Mouse (Mus musculus) heart, embryonic 16.5 days (tissue): Measurements from ENCODE around the gene Syngr3. TPM values are rescaled to one million over a fixed set of nuclear protein-coding genes. Genes with fewer than 3 reads are reported as not detected.
A peak's percentile ranks its signal among the peaks of the same experiment; 100 is the strongest.

Source experiments
- ATAC-seq: fragments of 200-750 bp; cut with Nextera tagmentation; replicated peaks from 2 replicates; pipeline ENCODE4 v1.8.0; 2017; ENCODE audit warnings: moderate number of reproducible peaks; ENCODE audit not compliant: insufficient read depth, low FRiP score; ENCODE audit errors: extremely low read depth
- H3K27ac ChIP-seq: fragments of 300-500 bp; sonication (generic); 2 replicates; pipeline ENCODE4 v1.5.1; 2014; ENCODE audit warnings: mild to moderate bottlenecking, low read length, control low read depth, moderate library complexity
- H3K27me3 ChIP-seq: fragments of 300-500 bp; sonication (generic); 2 replicates; pipeline ENCODE4 v1.6.1; 2014; ENCODE audit warnings: low read length, mixed read lengths; ENCODE audit not compliant: control insufficient read depth, insufficient read depth
- H3K36me3 ChIP-seq: fragments of 300-500 bp; sonication (generic); 2 replicates; pipeline ENCODE4 v1.6.1; 2014; ENCODE audit not compliant: control insufficient read depth, insufficient read depth
- H3K4me1 ChIP-seq: fragments of 300-500 bp; sonication (generic); 2 replicates; pipeline ENCODE4 v1.6.1; 2014; ENCODE audit warnings: low read length, mixed read lengths; ENCODE audit not compliant: control insufficient read depth, insufficient read depth
- H3K4me2 ChIP-seq: fragments of 300-500 bp; sonication (generic); 2 replicates; pipeline ENCODE4 v1.6.1; 2014; ENCODE audit warnings: low read depth, mild to moderate bottlenecking, control low read depth, low read length
- H3K4me3 ChIP-seq: fragments of 300-500 bp; sonication (generic); 2 replicates; pipeline ENCODE4 v1.5.1; 2014; ENCODE audit warnings: mild to moderate bottlenecking, control low read depth, low read length
- H3K9ac ChIP-seq: fragments of 300-500 bp; sonication (generic); 2 replicates; pipeline ENCODE4 v1.6.1; 2014; ENCODE audit warnings: low read length, control low read depth
- H3K9me3 ChIP-seq: fragments of 300-500 bp; sonication (generic); replicated peaks from 2 replicates; pipeline ENCODE4 v1.6.1; 2016; ENCODE audit warnings: low read length; ENCODE audit not compliant: control insufficient read depth
- WGBS: fragments of 180-500 bp; shearing (Covaris S2); extraction: QIAGEN DNeasy Blood & Tissue Kit; methylation state at CpG from one replicate; pipeline ENCODE4 v1.1.7; 2014; 5-methylcytosine and 5-hydroxymethylcytosine counted together
- polyA plus RNA-seq: library from polyadenylated mRNA; unstranded; fragments of >200 nt; fragmentation: Nextera tagmentation; extraction: Ambion mirVana; gene quantifications from 2 replicates; pipeline ENCODE4 v1.2.1, GENCODE M21; 2015

Syngr3 gene
- 0.60 and 0.67 TPM in 2 replicates for polyA plus RNA-seq

DNA sequence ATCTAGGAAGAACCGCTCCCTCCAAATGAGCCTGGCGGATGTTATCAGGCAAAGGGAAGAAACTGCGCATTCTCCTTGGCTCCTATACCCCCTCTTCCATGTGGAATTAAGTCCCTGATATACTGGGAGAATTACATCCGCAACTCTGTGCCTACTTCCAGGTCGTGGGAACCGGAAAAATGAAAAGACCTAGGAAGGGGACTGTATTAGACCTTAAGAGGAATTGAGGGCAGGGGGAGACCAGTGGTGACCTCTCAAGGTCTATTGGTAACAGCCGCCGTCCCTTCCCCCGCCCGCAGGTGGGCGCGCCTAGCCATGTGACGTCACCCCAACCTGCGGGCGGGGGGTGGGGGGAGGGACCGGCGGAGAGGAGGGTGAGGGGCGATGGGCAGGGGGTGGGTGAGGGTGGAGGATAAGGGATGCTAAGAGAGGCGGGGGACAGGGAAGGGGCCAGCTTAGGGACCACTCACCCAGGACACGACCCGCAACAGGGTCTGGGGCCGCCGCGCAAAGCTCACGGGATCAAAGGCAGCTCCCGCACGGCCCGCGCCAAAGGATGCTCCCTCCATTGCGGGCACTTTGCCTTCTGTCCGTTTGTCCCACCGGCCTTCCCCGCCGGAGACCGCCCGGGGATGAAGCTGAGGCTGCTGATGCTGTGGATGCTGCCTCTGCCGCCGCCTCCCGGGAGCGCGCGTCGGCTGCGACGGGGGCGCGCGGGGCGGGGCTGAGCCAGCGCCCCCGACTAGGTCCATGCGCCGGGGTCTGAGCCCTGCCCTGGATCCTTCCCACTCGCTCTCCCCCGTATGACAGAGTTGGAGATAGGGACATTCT, at the start of gene Syngr3:
Gene Syngr3 (minus strand): TSS at position 705 of the 831 bp plus-strand sequence.
- under 1% methylated on average over 54 of the region's 55 CpGs for WGBS
- no peak for ATAC-seq
- peak within 1 kb of the TSS; percentile 70 for H3K4me2 ChIP-seq
- H3K9me3 ChIP-seq: no peaks in the 10 kb centered on the region
- H3K27ac ChIP-seq: no peak within 1 kb of the TSS
- H3K27me3 ChIP-seq: peaks cover 31% of the 10 kb centered on the region
- peak within 1 kb of the TSS; percentile 21 for H3K9ac ChIP-seq
- H3K4me1 ChIP-seq: peaks cover 15% of the 10 kb centered on the region
- no peaks in the 10 kb centered on the region for H3K36me3 ChIP-seq
- peak within 1 kb of the TSS; percentile 52 for H3K4me3 ChIP-seq

DNA sequence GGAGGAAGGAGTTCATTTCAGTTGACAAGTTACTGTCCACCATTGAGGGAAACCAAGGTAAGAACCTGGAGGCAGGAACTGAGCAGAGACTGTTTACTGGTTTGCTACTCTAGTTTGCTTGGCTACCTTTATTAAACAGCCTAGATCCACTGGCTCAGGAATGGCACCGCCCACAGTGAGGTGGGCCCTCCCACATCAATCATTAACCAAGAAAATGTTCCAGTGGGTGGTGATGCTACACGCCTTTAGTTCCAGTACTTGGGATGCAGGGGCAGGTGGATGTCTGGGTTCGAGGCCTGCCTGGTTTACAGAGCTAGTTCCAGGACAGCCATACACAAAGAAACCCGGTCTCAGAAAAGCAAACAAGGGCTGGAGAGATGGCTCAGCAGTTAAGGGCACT, 48.5 kb upstream of the Syngr3 start:
- Histone ChIP-seq H3K9ac (no peak overlapping the region), H3K4me3 (no peak overlapping the region), H3K9me3 (no peaks in the 10 kb centered on the region), H3K27me3 (no peaks in the 10 kb centered on the region), H3K4me2 (no peak overlapping the region), H3K27ac (no peak overlapping the region), H3K36me3 (peaks cover 9% of the 10 kb centered on the region; the same call in 1 of the 2 replicates), H3K4me1 (peaks cover 11% of the 10 kb centered on the region)
- no peak for ATAC-seq
- 83% methylated on average over 4 of the region's 4 CpGs for WGBS

DNA sequence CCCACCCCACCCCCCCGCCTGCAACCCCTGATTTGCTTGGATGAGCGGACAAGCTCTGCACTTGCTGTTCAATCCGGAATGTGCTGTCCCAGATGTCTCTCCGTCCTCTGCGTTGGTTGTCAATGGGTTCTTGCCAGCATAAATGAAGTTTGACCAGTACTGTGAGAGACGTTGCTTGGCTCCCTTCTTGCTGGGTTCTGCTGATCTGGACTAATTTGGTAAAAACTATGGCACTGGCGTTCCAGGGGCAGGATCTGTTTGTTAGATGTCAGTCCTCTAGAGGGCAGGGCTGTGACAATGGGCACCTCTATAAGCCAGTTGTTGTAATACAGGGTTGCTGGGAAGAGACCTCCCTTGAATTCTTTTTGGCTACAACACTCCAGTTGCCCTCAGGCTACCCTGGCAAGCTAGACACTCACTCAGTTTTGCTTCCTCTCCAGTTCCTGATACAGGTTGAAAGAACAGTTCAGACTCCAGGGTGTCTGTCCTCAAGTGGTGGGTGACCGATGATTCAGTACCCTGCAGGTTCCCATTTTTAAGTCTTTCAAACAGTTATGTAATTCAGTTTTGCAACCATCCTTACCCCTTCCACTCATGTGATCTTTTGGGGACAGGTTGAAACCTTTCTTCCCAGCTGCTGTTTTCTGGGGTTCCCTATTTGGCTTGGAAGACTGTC, 47.5 kb upstream of the Syngr3 start:
- Histone ChIP-seq H3K4me1 (peaks cover 13% of the 10 kb centered on the region), H3K27ac (no peak overlapping the region), H3K36me3 (peaks cover 9% of the 10 kb centered on the region; the same call in 1 of the 2 replicates), H3K4me2 (peak overlapping the region; percentile 98), H3K9ac (peak overlapping the region; percentile 82), H3K27me3 (no peaks in the 10 kb centered on the region), H3K4me3 (peak overlapping the region; percentile 84), H3K9me3 (no peaks in the 10 kb centered on the region)
- WGBS: 20% methylated on average over 8 of the region's 8 CpGs
- no peak for ATAC-seq

DNA sequence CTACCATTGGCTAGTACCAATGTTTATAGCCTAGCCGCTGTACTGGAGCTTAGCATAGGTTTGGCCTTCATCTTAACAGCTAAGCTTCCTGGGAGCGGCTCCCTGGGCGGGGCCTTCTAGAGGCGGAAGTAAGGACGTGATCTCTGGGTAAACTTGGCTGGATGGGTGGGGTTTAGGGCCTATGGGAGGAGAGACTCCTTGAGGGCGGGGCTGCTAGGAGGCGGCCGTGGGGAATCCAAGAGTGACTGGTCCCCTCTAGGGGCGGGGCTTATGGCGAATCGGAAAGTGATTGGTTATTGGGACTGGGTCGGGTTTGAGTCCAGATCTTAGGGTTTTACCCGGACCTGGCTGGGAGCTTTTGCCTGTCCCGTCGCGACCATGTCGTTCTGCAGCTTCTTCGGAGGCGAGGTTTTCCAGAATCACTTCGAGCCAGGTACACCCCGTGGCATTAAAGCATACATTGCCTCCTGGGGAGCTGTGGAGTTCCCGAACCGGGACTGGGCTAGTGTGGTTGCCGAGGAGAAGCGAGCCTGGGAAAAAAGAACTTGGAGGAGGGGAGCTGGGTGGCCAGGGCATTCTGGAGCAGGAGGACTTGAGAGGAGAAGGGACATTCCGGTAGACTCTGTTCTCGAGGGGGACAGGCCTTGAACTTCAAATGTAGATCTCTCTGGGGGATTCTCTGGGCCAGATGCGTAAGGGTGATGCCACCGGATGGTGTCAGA, 46.7 kb upstream of the Syngr3 start, which contains the start of gene Msrb1:
Gene Msrb1 (plus strand): TSS at position 313 of the 722 bp plus-strand sequence.
- Histone ChIP-seq H3K9me3 (no peaks in the 10 kb centered on the region), H3K4me1 (peaks cover 19% of the 10 kb centered on the region), H3K27me3 (no peaks in the 10 kb centered on the region), H3K4me2 (peak within 1 kb of the TSS; percentile 98), H3K9ac (peak within 1 kb of the TSS; percentile 82), H3K36me3 (peaks cover 9% of the 10 kb centered on the region; the same call in 1 of the 2 replicates), H3K27ac (peak within 1 kb of the TSS; percentile 80), H3K4me3 (peak within 1 kb of the TSS; percentile 84)
- ATAC-seq: peak; percentile 95
- 2% methylated on average over 28 of the region's 29 CpGs for WGBS

DNA sequence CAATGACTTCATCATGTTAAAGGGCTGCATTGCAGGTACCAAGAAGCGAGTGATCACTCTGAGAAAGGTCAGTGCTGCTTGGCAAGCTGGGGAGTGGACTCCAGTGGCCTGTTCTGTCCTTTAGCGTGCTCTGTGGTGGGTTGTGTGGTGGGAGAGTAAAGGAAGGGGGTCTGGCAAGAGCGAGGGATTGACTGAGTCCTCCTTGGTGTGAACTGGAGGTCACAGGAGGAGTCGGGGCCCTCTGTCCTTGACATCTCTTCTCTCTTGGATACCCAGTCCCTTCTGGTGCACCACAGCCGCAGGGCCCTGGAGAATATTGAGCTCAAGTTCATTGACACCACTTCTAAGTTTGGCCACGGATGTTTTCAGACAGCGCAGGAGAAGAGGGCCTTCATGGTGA, 45.7 kb upstream of the Syngr3 start:
- no peak for ATAC-seq
- WGBS: 84% methylated on average over 7 of the region's 7 CpGs
- H3K4me3 ChIP-seq: no peak overlapping the region
- H3K9ac ChIP-seq: no peak overlapping the region
- H3K4me2 ChIP-seq: no peak overlapping the region
- peaks cover 7% of the 10 kb centered on the region; the same call in 1 of the 2 replicates for H3K36me3 ChIP-seq
- H3K27me3 ChIP-seq: no peaks in the 10 kb centered on the region
- H3K9me3 ChIP-seq: no peaks in the 10 kb centered on the region
- peak overlapping the region; percentile 74 for H3K27ac ChIP-seq
- peaks cover 19% of the 10 kb centered on the region for H3K4me1 ChIP-seq

DNA sequence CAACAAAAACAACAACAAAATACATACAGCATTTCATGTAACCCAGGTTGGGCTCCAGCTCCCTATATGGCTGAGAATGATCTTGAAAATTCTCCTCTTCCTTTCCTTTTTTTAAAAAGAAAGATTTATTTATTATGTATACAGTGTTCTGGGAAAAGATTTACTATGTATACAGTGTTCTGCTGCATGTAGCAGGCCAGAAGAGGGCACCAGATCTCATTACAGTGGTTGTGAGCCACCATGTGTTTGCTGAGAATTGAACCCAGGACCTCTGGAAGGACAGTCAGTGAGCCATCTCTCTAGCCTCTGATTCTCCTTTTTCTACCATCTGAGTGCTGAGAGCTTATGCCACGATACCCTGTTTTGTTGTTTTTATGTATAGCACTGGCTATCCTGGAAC, 44.8 kb upstream of the Syngr3 start:
- H3K27ac ChIP-seq: no peak overlapping the region
- no peak overlapping the region for H3K9ac ChIP-seq
- WGBS: 86% methylated on average over 1 of the region's 1 CpGs
- ATAC-seq: no peak
- no peaks in the 10 kb centered on the region for H3K27me3 ChIP-seq
- no peaks in the 10 kb centered on the region for H3K9me3 ChIP-seq
- H3K4me1 ChIP-seq: peaks cover 19% of the 10 kb centered on the region
- no peak overlapping the region for H3K4me3 ChIP-seq
- no peak overlapping the region for H3K4me2 ChIP-seq
- no peaks in the 10 kb centered on the region for H3K36me3 ChIP-seq

DNA sequence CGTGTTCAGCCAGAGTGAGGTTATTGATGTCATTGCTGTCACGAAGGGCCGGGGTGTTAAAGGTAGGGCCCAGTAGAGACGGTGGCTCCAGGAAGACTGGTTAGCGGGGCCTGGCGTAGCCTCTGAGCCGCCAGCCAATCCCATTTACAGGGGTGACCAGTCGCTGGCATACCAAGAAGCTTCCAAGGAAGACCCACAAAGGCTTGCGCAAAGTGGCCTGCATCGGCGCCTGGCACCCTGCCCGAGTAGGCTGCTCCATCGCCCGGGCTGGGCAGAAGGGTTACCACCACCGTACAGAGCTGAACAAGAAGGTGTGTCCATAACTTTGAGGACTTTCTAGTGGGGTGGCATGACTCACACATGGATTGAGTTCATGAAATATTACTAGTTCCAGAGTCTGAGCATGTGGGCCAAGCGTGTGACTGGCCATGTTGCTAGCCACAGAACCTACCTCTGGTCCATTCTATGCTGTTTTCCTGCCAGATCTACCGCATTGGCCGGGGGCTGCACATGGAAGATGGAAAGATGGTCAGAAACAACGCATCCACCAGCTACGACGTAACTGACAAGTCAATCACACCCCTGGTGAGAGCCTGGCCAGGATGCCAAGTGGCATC, 43.8 kb upstream of the Syngr3 start:
- 90% methylated on average over 21 of the region's 21 CpGs for WGBS

DNA sequence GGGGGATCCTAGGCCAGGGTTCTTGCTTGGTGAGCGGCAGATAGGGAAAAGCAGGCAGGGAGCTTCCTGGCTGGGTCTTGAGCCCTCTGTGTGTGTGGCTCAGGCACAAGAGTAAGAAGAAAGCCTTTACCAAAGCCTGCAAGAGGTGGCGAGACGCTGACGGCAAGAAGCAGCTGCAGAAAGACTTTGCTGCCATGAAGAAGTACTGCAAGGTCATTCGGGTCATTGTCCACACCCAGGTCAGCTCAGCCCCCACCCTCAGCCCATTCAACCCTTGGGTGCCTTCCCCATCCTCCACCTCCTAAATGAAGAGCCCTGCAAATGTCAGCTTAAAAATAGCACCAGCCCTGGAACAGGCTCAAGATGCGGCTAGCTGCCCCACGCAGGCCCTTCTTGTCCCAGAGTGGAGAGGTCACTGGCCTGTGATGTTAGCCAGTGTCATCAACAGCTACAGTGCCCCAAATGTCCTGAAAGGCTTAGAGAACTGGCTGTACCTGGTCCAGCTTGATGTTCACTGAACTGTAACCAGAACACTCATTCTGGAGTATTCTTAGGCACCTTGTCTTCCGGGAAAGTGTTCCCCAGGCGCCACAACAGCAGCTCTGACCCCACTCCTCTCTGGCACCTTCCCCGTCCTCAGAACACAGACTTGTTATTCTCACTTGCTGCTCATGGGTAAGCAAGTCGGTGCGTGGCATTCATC, 42.6 kb upstream of the Syngr3 start:
- Histone ChIP-seq H3K4me3 (no peak overlapping the region), H3K4me2 (0 out of 2 replicates have a peak overlapping the region, but pooled peaks have one; percentile 9), H3K9ac (peak overlapping the region; percentile 52), H3K27ac (peak overlapping the region; percentile 79), H3K4me1 (peaks cover 21% of the 10 kb centered on the region), H3K9me3 (no peaks in the 10 kb centered on the region), H3K36me3 (no peaks in the 10 kb centered on the region), H3K27me3 (no peaks in the 10 kb centered on the region)
- 61% methylated on average over 12 of the region's 12 CpGs for WGBS
- no peak for ATAC-seq

More for the DNA sequence above, 43.8 kb upstream of the Syngr3 start:
- H3K36me3 ChIP-seq: no peaks in the 10 kb centered on the region
- no peak overlapping the region for H3K9ac ChIP-seq
- peaks cover 22% of the 10 kb centered on the region for H3K4me1 ChIP-seq
- no peak overlapping the region for H3K4me2 ChIP-seq
- no peaks in the 10 kb centered on the region for H3K9me3 ChIP-seq
- H3K27me3 ChIP-seq: no peaks in the 10 kb centered on the region
- no peak for ATAC-seq
- no peak overlapping the region for H3K4me3 ChIP-seq
- H3K27ac ChIP-seq: no peak overlapping the region
